Mouse (Mus musculus) hindbrain, embryonic 11.5 days (tissue): ENCODE measurements around the gene Pde2a. TPM values are rescaled to one million over a fixed set of nuclear protein-coding genes. Genes with fewer than 3 reads are reported as not detected.

Source experiments
- ATAC-seq: fragments of 200-750 bp; cut with Nextera tagmentation; 2 replicates; pipeline ENCODE4 v1.8.0; 2017; ENCODE audit warnings: mild to moderate bottlenecking, moderate TSS enrichment, moderate library complexity; ENCODE audit not compliant: low FRiP score
- DNase-seq: peaks from one replicate; pipeline ENCODE4 v3.0.0-alpha.2; 2015; ENCODE audit warnings: low spot score
- H3K27ac ChIP-seq: fragments of 300-500 bp; sonication (generic); 2 replicates; pipeline ENCODE4 v1.5.1; 2014; ENCODE audit warnings: mild to moderate bottlenecking, low read depth, low read length
- H3K27me3 ChIP-seq: fragments of 300-500 bp; sonication (generic); 2 replicates; pipeline ENCODE4 v1.6.1; 2014; ENCODE audit warnings: mild to moderate bottlenecking, low read length, moderate library complexity, mixed read lengths; ENCODE audit not compliant: control insufficient read depth, insufficient read depth
- H3K36me3 ChIP-seq: fragments of 300-500 bp; sonication (generic); 2 replicates; pipeline ENCODE4 v1.6.1; 2014; ENCODE audit warnings: mild to moderate bottlenecking, low read length, moderate library complexity, mixed read lengths; ENCODE audit not compliant: control insufficient read depth, insufficient read depth
- H3K4me1 ChIP-seq: fragments of 300-500 bp; sonication (generic); replicated peaks from 2 replicates; pipeline ENCODE4 v1.6.1; 2014; ENCODE audit warnings: low read length, mixed read lengths; ENCODE audit not compliant: control insufficient read depth, insufficient read depth
- H3K4me2 ChIP-seq: fragments of 300-500 bp; sonication (generic); replicated peaks from 2 replicates; pipeline ENCODE4 v1.6.1; 2014; ENCODE audit warnings: mild to moderate bottlenecking, low read depth, low read length
- H3K4me3 ChIP-seq: fragments of 300-500 bp; sonication (generic); 2 replicates; pipeline ENCODE4 v1.5.1; 2014; ENCODE audit warnings: low read depth, low read length
- H3K9ac ChIP-seq: fragments of 300-500 bp; sonication (generic); 2 replicates; pipeline ENCODE4 v1.6.1; 2014; ENCODE audit warnings: low read depth, low read length
- H3K9me3 ChIP-seq: fragments of 300-500 bp; sonication (generic); 2 replicates; pipeline ENCODE4 v1.6.1; 2016; ENCODE audit warnings: low read length; ENCODE audit not compliant: control insufficient read depth
- WGBS: fragments of 180-500 bp; shearing (Covaris S2); extraction: QIAGEN DNeasy Blood & Tissue Kit; methylation state at CpG from one replicate; pipeline ENCODE4 v1.1.7; 2014; 5-methylcytosine and 5-hydroxymethylcytosine counted together
- polyA plus RNA-seq: library from polyadenylated mRNA; unstranded; fragments of >200 nt; fragmentation: Nextera tagmentation; extraction: Ambion mirVana; gene quantifications from 2 replicates; pipeline ENCODE4 v1.2.1, GENCODE M21; 2014

The Pde2a gene
- polyA plus RNA-seq, 1 experiment from 2014 or later, result 14.4 TPM

DNA sequence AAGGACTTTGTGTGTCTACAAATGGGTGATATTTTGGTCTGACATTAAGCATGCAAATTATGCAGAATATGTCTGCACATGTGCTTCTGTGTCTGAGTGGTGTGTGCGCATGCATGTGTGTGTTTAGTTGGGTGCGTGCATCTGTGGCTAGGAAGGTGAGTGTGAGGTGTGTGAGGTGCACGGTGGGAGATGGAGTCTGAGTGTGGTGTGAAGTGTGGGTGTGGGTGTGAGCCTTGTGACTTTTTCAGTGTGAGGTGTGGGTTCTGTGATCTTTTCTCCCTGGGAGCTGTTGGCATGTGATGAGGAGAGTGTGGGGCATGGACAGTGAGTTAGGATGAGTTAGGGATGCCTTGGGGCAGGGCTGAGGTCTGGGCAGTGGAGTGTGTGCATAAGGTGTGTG, 31.8 kb downstream of the Pde2a start:
- Histone ChIP-seq H3K36me3 (no peaks in the 10 kb centered on the region), H3K9ac (no peak overlapping the region), H3K4me3 (no peak overlapping the region), H3K4me1 (no peaks in the 10 kb centered on the region; the same call in 1 of the 2 replicates), H3K9me3 (no peaks in the 10 kb centered on the region), H3K27ac (no peak overlapping the region), H3K4me2 (no peak overlapping the region), H3K27me3 (peaks cover 8% of the 10 kb centered on the region)
- 91% methylated on average over 3 of the region's 3 CpGs for WGBS
- ATAC-seq, result no peak
- DNase-seq, result no peak

DNA sequence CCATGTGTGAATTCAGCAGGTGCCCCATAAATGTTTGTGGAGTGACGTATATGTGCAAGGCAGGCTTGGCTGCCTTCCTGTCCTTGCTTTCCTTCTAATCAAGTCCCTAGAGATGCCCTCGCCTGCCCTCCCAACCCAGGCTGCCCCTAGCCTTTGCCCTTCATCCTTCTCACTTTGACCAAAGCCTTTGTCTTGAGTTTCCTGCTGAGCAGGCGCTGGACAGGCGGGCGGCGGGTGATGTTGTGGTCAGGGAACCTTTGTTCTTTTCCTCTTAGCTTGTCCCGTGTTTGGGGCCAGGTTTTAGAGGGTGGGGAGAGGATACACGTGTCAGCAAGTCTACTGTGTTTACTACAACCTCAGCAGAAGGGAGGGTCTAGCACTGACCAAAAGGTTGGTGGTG, 32.2 kb downstream of the Pde2a start:
- 11% methylated on average over 8 of the region's 8 CpGs for WGBS
- Histone ChIP-seq H3K9ac (no peak overlapping the region), H3K27me3 (peaks cover 8% of the 10 kb centered on the region), H3K27ac (no peak overlapping the region), H3K4me2 (no peak overlapping the region), H3K36me3 (no peaks in the 10 kb centered on the region), H3K4me3 (no peak overlapping the region), H3K4me1 (no peaks in the 10 kb centered on the region; the same call in 1 of the 2 replicates), H3K9me3 (no peaks in the 10 kb centered on the region)
- DNase-seq, result no peak
- ATAC-seq, result no peak

DNA sequence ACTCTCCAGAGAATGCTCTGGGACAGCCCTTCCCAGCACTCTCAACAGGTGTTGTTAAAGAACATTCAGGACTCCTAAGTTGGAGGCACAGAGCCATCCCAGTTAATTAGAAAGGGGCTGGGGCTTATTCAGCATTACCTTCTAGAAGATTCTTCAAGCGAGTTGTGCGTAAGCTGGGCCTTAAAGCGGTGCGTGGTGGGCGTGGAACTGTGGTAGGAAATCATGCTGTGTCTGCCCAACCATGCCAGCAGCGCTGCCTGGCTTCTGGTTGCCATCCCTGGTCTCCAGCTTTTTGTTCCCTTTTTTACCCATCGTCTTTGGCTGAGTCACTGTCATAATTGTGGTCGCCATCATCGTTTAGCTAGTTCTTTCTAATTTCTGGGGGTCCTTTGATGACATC, 33.0 kb downstream of the Pde2a start:
- no peaks in the 10 kb centered on the region for H3K9me3 ChIP-seq
- H3K36me3 ChIP-seq, result no peaks in the 10 kb centered on the region
- no peak overlapping the region for H3K4me2 ChIP-seq
- no peak overlapping the region for H3K27ac ChIP-seq
- no peak overlapping the region for H3K9ac ChIP-seq
- no peak overlapping the region for H3K4me3 ChIP-seq
- 88% methylated on average over 9 of the region's 9 CpGs for WGBS
- no peak for ATAC-seq
- no peak for DNase-seq
- H3K4me1 ChIP-seq, result no peaks in the 10 kb centered on the region; the same call in 1 of the 2 replicates
- peaks cover 8% of the 10 kb centered on the region for H3K27me3 ChIP-seq

DNA sequence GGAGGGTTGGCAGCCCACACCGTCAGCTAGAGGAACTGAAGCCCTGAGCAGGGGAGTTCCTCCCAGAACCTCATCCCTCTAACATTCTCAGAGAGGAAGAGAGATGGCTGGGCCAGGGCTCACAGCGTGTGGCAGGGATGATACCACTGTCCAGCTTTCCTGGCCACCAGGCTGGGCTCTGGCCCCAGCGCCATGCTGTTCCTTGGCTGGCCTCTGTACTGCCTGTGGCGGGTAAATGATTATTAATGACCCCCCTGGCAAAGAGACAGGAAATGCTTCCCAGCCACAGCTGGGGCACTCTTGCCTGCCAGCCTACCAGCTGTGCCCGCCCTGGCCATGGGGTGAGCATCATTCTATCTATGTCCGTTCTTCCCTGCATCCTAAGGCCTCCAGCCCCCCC, 33.6 kb downstream of the Pde2a start:
- 86% methylated on average over 6 of the region's 6 CpGs for WGBS
- Histone ChIP-seq H3K27ac (no peak overlapping the region), H3K27me3 (peaks cover 8% of the 10 kb centered on the region), H3K4me3 (no peak overlapping the region), H3K4me2 (no peak overlapping the region), H3K4me1 (no peaks in the 10 kb centered on the region; the same call in 1 of the 2 replicates), H3K9me3 (no peaks in the 10 kb centered on the region), H3K9ac (no peak overlapping the region), H3K36me3 (no peaks in the 10 kb centered on the region)
- DNase-seq (no peak), ATAC-seq (no peak)

DNA sequence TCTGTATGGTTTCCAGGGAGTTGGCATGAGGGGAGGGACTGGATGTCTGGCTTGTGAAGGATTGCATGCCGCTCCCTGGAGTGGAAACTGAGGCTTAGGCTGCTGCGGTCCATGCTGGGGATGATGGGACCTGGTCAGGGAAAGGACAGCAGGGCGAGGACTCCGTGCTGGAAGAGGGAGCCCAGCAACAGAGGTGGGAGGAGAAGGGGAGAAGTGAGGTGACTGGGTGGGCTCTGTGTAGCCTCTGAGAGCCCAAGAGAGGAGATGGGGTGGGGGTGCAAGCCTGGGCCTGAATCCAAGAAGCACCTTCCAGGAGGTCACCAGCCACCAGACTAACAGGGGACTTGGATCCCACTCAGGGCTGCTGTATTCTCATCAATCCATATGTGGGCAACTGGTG, 34.8 kb downstream of the Pde2a start:
- 71% methylated on average over 3 of the region's 4 CpGs for WGBS
- no peak overlapping the region for H3K4me2 ChIP-seq
- H3K27me3 ChIP-seq, result peaks cover 8% of the 10 kb centered on the region
- no peak overlapping the region for H3K4me3 ChIP-seq
- H3K9ac ChIP-seq, result no peak overlapping the region
- H3K9me3 ChIP-seq, result no peaks in the 10 kb centered on the region
- DNase-seq (no peak), ATAC-seq (no peak)
- H3K27ac ChIP-seq, result no peak overlapping the region
- no peaks in the 10 kb centered on the region; the same call in 1 of the 2 replicates for H3K4me1 ChIP-seq
- H3K36me3 ChIP-seq, result no peaks in the 10 kb centered on the region

DNA sequence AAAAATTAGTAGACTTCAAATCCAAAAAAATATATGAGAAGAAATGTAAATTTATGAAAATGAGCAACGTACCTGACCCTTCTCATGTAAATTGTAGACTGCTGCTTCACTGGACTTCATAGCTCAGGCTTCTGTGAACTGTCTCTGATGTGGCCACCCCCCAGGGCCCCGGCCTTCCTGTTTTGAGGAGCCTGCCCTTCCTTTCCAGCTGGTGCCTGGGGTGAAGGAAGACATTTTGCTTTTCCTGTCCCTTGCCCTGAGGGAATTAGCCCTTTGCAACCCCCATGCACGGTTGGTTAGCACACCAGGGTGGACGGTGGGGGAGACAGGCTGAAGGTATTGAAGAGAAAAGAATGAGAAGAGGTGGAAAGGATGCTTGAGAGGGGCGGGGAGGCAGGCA, 35.3 kb downstream of the Pde2a start:
- Histone ChIP-seq H3K9me3 (no peaks in the 10 kb centered on the region), H3K4me3 (no peak overlapping the region), H3K36me3 (no peaks in the 10 kb centered on the region), H3K4me1 (no peaks in the 10 kb centered on the region; the same call in 1 of the 2 replicates), H3K4me2 (no peak overlapping the region), H3K9ac (no peak overlapping the region), H3K27ac (no peak overlapping the region), H3K27me3 (peaks cover 4% of the 10 kb centered on the region; the same call in 1 of the 2 replicates)
- WGBS, result 38% methylated on average over 5 of the region's 5 CpGs
- ATAC-seq (no peak), DNase-seq (no peak)

DNA sequence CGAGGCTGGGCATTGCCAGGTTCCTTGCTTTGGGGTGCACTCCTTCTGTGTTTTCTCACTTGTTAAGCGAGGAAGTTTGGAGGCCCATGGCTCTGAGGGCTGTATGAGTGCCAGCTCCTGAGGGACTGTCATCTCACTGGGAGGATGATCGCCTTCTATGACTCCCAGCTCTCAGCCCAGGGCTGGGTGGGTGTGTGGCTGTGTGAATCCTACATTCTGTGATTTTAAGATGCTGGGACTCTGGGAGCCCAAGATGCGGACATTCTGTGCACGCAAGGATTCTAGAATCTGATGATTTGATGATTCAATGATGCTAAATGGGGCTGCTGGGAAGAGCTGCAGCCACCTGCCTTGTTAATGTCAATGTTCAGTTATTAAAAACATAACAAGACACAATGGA, 35.8 kb downstream of the Pde2a start:
- Histone ChIP-seq H3K9ac (no peak overlapping the region), H3K4me3 (no peak overlapping the region), H3K27ac (no peak overlapping the region), H3K36me3 (no peaks in the 10 kb centered on the region), H3K4me1 (no peaks in the 10 kb centered on the region), H3K4me2 (no peak overlapping the region), H3K27me3 (no peaks in the 10 kb centered on the region; the same call in 1 of the 2 replicates), H3K9me3 (no peaks in the 10 kb centered on the region)
- DNase-seq, result no peak
- no peak for ATAC-seq
- WGBS, result 76% methylated on average over 5 of the region's 5 CpGs

DNA sequence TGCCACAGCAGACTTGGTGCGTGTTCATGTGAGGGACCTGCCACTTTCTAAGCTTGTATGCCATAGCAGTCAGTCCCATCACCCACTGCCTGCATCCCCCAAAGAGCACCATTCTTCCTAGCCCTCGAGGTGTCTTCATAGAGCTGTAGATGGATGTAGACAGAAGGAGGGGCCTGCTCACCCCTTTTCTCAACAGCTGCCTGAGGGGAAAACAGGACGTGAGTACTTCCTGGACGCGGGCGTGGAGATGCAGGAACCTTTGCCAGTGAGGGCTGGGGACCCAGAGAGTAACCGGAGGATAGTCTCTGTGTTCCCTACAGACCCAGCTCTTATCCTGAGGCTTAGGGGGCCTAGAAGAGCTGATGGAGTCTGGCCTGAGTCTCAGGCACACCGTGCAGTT, 36.3 kb downstream of the Pde2a start:
- 67% methylated on average over 8 of the region's 8 CpGs for WGBS
- Histone ChIP-seq H3K4me1 (no peaks in the 10 kb centered on the region), H3K4me2 (no peak overlapping the region), H3K27me3 (no peaks in the 10 kb centered on the region; the same call in 1 of the 2 replicates), H3K9me3 (no peaks in the 10 kb centered on the region), H3K4me3 (no peak overlapping the region), H3K36me3 (no peaks in the 10 kb centered on the region), H3K27ac (no peak overlapping the region), H3K9ac (no peak overlapping the region)
- no peak for DNase-seq
- ATAC-seq, result no peak

DNA sequence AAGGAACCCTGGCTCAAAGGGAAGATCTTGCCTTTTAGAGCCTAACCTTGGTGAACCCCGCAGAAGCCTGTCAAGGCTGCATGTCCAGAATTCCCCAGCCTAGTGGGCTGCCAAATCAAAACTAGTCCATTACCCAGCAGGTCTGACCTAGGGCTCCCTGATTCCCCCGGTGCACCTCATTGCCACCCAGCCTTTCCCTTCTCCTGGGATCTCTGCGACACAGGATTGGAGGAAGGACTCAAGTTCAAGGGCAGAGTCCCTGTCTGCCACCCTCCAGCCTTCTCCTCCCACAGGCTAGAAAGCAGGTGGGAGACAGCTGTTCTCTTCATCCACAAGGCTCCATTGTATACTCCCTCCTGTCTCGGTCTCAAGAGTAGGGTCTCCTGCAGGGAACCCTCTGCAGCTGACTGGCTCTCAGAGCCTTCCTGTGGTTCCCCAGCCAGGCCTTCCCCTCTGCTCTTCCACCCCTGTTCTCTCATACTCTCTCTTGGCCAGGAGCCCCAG, 36.8 kb downstream of the Pde2a start:
- Histone ChIP-seq H3K27ac (no peak overlapping the region), H3K4me3 (no peak overlapping the region), H3K4me1 (no peaks in the 10 kb centered on the region), H3K9ac (no peak overlapping the region), H3K27me3 (no peaks in the 10 kb centered on the region), H3K9me3 (no peaks in the 10 kb centered on the region), H3K4me2 (no peak overlapping the region), H3K36me3 (no peaks in the 10 kb centered on the region)
- WGBS, result 71% methylated on average over 4 of the region's 4 CpGs
- ATAC-seq, result no peak
- no peak for DNase-seq
